Mouse (Mus musculus) G1E (cell line): ENCODE measurements around the gene Pgc. TPM values are rescaled to one million over a fixed set of nuclear protein-coding genes. Genes with fewer than 3 reads are reported as not detected.

Source experiments
- ATAC-seq: 2 replicates; pipeline ENCODE4 v1.8.0; 2016; ENCODE audit warnings: mild to moderate bottlenecking; ENCODE audit not compliant: insufficient number of reproducible peaks, poor library complexity, low FRiP score, severe bottlenecking; ENCODE audit errors: extremely low read depth
- DNase-seq: peaks from one replicate; pipeline ENCODE4 v3.0.0; 2012; ENCODE audit warnings: low spot score
- H3K27me3 ChIP-seq: 2 replicates; pipeline ENCODE4 v1.6.1; 2012; ENCODE audit warnings: mild to moderate bottlenecking, low read length, inconsistent platforms; ENCODE audit not compliant: insufficient read depth
- H3K36me3 ChIP-seq: replicated peaks from 2 replicates; pipeline ENCODE3; 2012; ENCODE audit warnings: mild to moderate bottlenecking, inconsistent platforms
- H3K4me1 ChIP-seq: 2 replicates; pipeline ENCODE4 v1.6.1; 2012; ENCODE audit warnings: low read depth, low read length, inconsistent platforms, mixed read lengths; ENCODE audit not compliant: insufficient read depth
- H3K4me3 ChIP-seq: 2 replicates; pipeline ENCODE4 v1.5.1; 2012; ENCODE audit warnings: low read depth, mild to moderate bottlenecking, inconsistent platforms, low read length, moderate library complexity, mixed read lengths
- H3K9me3 ChIP-seq: replicated peaks from 2 replicates; pipeline ENCODE4 v1.6.1; 2012; ENCODE audit warnings: inconsistent platforms
- CTCF ChIP-seq: IDR thresholded peaks from 2 replicates; pipeline ENCODE4 v1.5.1; 2012; ENCODE audit warnings: low read depth, low read length, inconsistent platforms, mixed read lengths
- GATA1 ChIP-seq: IDR thresholded peaks from 2 replicates; pipeline ENCODE4 v1.6.1; 2012; ENCODE audit warnings: borderline replicate concordance, low read length, inconsistent platforms, mixed read lengths
- GATA2 ChIP-seq: IDR thresholded peaks from 2 replicates; pipeline ENCODE4 v1.6.1; 2012; ENCODE audit warnings: low read depth, low read length, inconsistent platforms, borderline replicate concordance
- POLR2AphosphoS5 ChIP-seq: IDR thresholded peaks from 2 replicates; pipeline ENCODE4 v1.6.1; 2012; ENCODE audit warnings: low read depth, low read length, inconsistent platforms; ENCODE audit not compliant: insufficient replicate concordance
- TAL1 ChIP-seq: conservative IDR thresholded peaks from 2 replicates; pipeline ENCODE4 v1.6.1; 2012; ENCODE audit warnings: low read depth, low read length, inconsistent platforms, mixed read lengths
- polyA plus RNA-seq: library from polyadenylated mRNA; stranded (reverse); fragments of >175 nt; gene quantifications from 2 replicates; pipeline ENCODE4 v1.2.3, GENCODE M21; 2012
- total RNA-seq, 2 experiments: library from RNA; stranded (forward) in 1 of 2; stranded (reverse) in 1 of 2; fragments of 200-1000 nt in 1 of 2; fragments of >200 nt in 1 of 2; fragmentation: Nextera tagmentation in 1 of 2; gene quantifications; 2 replicates each; pipeline ENCODE4 v1.2.3; 2014 to 2017

Pgc gene
- total and polyA plus RNA-seq, 3 experiments = not detected

- H3K4me1 ChIP-seq = peaks cover 49% of the 10 kb centered on the region
- no peaks in the 10 kb centered on the region for H3K9me3 ChIP-seq
- peak within 1 kb of the TSS; percentile 82 for H3K4me3 ChIP-seq
- TF ChIP-seq GATA1 = no peak
- no peak for TF ChIP-seq TAL1
- no peak for TF ChIP-seq CTCF
- TF ChIP-seq GATA2 = no peak
- TF ChIP-seq POLR2AphosphoS5 = no peak
- peaks cover 62% of the 10 kb centered on the region for H3K36me3 ChIP-seq
- H3K27me3 ChIP-seq = no peaks in the 10 kb centered on the region
- 0 out of 2 replicates have a peak, but pooled peaks have one; percentile 22 for ATAC-seq
- DNase-seq = peak; percentile 87
Measured at GRCm38 (mm10) chr17:47688608-47689575, 37.8 kb upstream of the Pgc start, which contains the start of gene Frs3. TSS of gene Frs3 (plus strand) at chr17:47689030.

- H3K27me3 ChIP-seq = no peaks in the 10 kb centered on the region
- no peak overlapping the region for H3K4me3 ChIP-seq
- TF ChIP-seq GATA2 (no peak), POLR2AphosphoS5 (no peak), GATA1 (no peak), CTCF (no peak), TAL1 (no peak)
- peaks cover 52% of the 10 kb centered on the region for H3K36me3 ChIP-seq
- DNase-seq = no peak
- H3K9me3 ChIP-seq = no peaks in the 10 kb centered on the region
- peaks cover 50% of the 10 kb centered on the region for H3K4me1 ChIP-seq
- ATAC-seq = no peak
Measured at GRCm38 (mm10) chr17:47689894-47690293, 36.7 kb upstream of the Pgc start.

- TF ChIP-seq GATA1 = no peak
- no peak for TF ChIP-seq POLR2AphosphoS5
- no peak for TF ChIP-seq GATA2
- TF ChIP-seq CTCF = no peak
- no peak for TF ChIP-seq TAL1
- H3K4me1 ChIP-seq = peaks cover 49% of the 10 kb centered on the region
- peaks cover 35% of the 10 kb centered on the region for H3K36me3 ChIP-seq
- H3K4me3 ChIP-seq = no peak overlapping the region
- H3K9me3 ChIP-seq = no peaks in the 10 kb centered on the region
- DNase-seq (no peak), ATAC-seq (no peak)
- H3K27me3 ChIP-seq = peaks cover 14% of the 10 kb centered on the region
Measured at GRCm38 (mm10) chr17:47691650-47692049, 35.0 kb upstream of the Pgc start.

GRCm38 (mm10) chr17:47693671-47694441, 32.8 kb upstream of the Pgc start:
- peaks cover 42% of the 10 kb centered on the region for H3K4me1 ChIP-seq
- ATAC-seq (no peak), DNase-seq (no peak)
- peaks cover 30% of the 10 kb centered on the region for H3K27me3 ChIP-seq
- H3K9me3 ChIP-seq = no peaks in the 10 kb centered on the region
- peaks cover 28% of the 10 kb centered on the region for H3K36me3 ChIP-seq
- H3K4me3 ChIP-seq = peak overlapping the region; percentile 75; the same call in 1 of the 2 replicates
- TF ChIP-seq GATA1 (no peak), GATA2 (no peak), CTCF (no peak), TAL1 (no peak), POLR2AphosphoS5 (no peak)

- peaks cover 31% of the 10 kb centered on the region for H3K27me3 ChIP-seq
Measured at GRCm38 (mm10) chr17:47694442-47694502, 32.4 kb upstream of the Pgc start, which contains the start of gene Gm21981. TSS of gene Gm21981 (minus strand) at chr17:47694455.

More at GRCm38 (mm10) chr17:47694442-47694502, 32.4 kb upstream of the Pgc start, which contains the start of gene Gm21981:
- DNase-seq = no peak
- TF ChIP-seq GATA1 (no peak), TAL1 (no peak), GATA2 (no peak), CTCF (no peak), POLR2AphosphoS5 (no peak)
- no peak for ATAC-seq
- Histone ChIP-seq H3K4me3 (peak within 1 kb of the TSS; percentile 75), H3K4me1 (peaks cover 37% of the 10 kb centered on the region), H3K9me3 (no peaks in the 10 kb centered on the region), H3K36me3 (peaks cover 28% of the 10 kb centered on the region)
